Mouse (Mus musculus) stomach, embryonic 16.5 days (tissue): ENCODE results near the gene Id1. TPM values are rescaled to one million over a fixed set of nuclear protein-coding genes. Genes with fewer than 3 reads are reported as not detected.

Experiments used
- ATAC-seq: fragments of 200-750 bp; cut with Nextera tagmentation; 2 replicates; pipeline ENCODE4 v1.8.0; 2017; ENCODE audit warnings: moderate number of reproducible peaks, moderate TSS enrichment; ENCODE audit not compliant: insufficient read depth, low FRiP score
- H3K27ac ChIP-seq: fragments of 300-500 bp; sonication (generic); 2 replicates; pipeline ENCODE4 v1.5.1; 2014; ENCODE audit warnings: low read length
- H3K27me3 ChIP-seq: fragments of 300-500 bp; sonication (generic); 2 replicates; pipeline ENCODE4 v1.6.1; 2014; ENCODE audit warnings: low read length, control low read depth, mixed read lengths; ENCODE audit not compliant: control insufficient read depth, insufficient read depth
- H3K36me3 ChIP-seq: fragments of 300-500 bp; sonication (generic); 2 replicates; pipeline ENCODE4 v1.6.1; 2014; ENCODE audit warnings: low read length; ENCODE audit not compliant: control insufficient read depth, insufficient read depth
- H3K4me1 ChIP-seq: fragments of 300-500 bp; sonication (generic); 2 replicates; pipeline ENCODE4 v1.6.1; 2014; ENCODE audit warnings: low read length, control low read depth, mixed read lengths; ENCODE audit not compliant: control insufficient read depth, insufficient read depth
- H3K4me2 ChIP-seq: fragments of 300-500 bp; sonication (generic); 2 replicates; pipeline ENCODE4 v1.6.1; 2014; ENCODE audit warnings: low read depth, low read length, mixed read lengths
- H3K4me3 ChIP-seq: fragments of 300-500 bp; sonication (generic); replicated peaks from 2 replicates; pipeline ENCODE4 v1.5.1; 2014; ENCODE audit warnings: mild to moderate bottlenecking, low read length
- H3K9ac ChIP-seq: fragments of 300-500 bp; sonication (generic); 2 replicates; pipeline ENCODE4 v1.6.1; 2014; ENCODE audit warnings: low read length
- H3K9me3 ChIP-seq: fragments of 300-500 bp; sonication (generic); replicated peaks from 2 replicates; pipeline ENCODE4 v1.6.1; 2016; ENCODE audit warnings: low read length, control low read depth; ENCODE audit not compliant: control insufficient read depth
- WGBS: fragments of 180-500 bp; shearing (Covaris S2); extraction: QIAGEN DNeasy Blood & Tissue Kit; methylation state at CpG from one replicate; pipeline ENCODE4 v1.1.7; 2014; 5-methylcytosine and 5-hydroxymethylcytosine counted together
- polyA plus RNA-seq: library from polyadenylated mRNA; unstranded; fragments of >200 nt; fragmentation: Nextera tagmentation; extraction: Ambion mirVana; gene quantifications from 2 replicates; pipeline ENCODE4 v1.2.1, GENCODE M21; 2015

The Id1 gene
- polyA plus RNA-seq, 1 experiment from 2014 or later: 125 TPM

DNA sequence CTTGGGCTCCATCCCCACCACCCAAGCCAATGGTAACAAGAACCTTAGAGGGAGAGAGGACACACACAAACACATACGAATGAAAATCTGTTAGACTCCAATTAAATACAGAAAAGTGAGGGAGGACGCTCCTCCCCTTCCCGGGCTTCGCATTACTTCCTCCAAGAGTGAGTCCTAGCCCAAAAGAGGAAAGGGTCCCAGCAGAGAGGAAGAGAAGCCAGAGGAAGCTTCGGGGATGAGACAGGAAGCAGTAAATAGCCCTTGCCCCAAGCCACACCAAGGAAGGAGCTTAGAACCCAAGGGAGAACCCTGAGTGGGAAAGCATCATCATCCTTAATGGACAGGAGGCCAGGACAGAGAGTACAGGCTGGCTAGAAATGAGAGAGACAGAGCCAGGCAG lies 27.0 kb upstream of the Id1 start:
- no peak overlapping the region for H3K27ac ChIP-seq
- H3K4me3 ChIP-seq: no peak overlapping the region
- no peaks in the 10 kb centered on the region for H3K27me3 ChIP-seq
- no peak overlapping the region for H3K4me2 ChIP-seq
- 75% methylated on average over 5 of the region's 5 CpGs for WGBS
- no peaks in the 10 kb centered on the region for H3K9me3 ChIP-seq
- H3K9ac ChIP-seq: no peak overlapping the region
- H3K4me1 ChIP-seq: peaks cover 34% of the 10 kb centered on the region
- ATAC-seq: no peak
- no peaks in the 10 kb centered on the region; the same call in 1 of the 2 replicates for H3K36me3 ChIP-seq

- 51% methylated on average over 6 of the region's 6 CpGs for WGBS
- H3K27ac ChIP-seq: peak overlapping the region; percentile 23
- H3K36me3 ChIP-seq: no peaks in the 10 kb centered on the region
- no peak overlapping the region for H3K9ac ChIP-seq
- H3K4me3 ChIP-seq: no peak overlapping the region
- ATAC-seq: peak; percentile 74; the same call in 1 of the 2 replicates
- H3K4me1 ChIP-seq: peaks cover under 1% of the 10 kb centered on the region; the same call in 1 of the 2 replicates
- H3K9me3 ChIP-seq: no peaks in the 10 kb centered on the region
- H3K27me3 ChIP-seq: no peaks in the 10 kb centered on the region
- no peak overlapping the region for H3K4me2 ChIP-seq
These were observed 19.7 kb upstream of the Id1 start for GRCm38 (mm10) chr2:152716241-152716772.

GRCm38 (mm10) chr2:152717652-152718051 lies 18.4 kb upstream of the Id1 start:
- no peak for ATAC-seq
- H3K4me3 ChIP-seq: no peak overlapping the region
- no peaks in the 10 kb centered on the region for H3K9me3 ChIP-seq
- H3K4me1 ChIP-seq: no peaks in the 10 kb centered on the region
- no peaks in the 10 kb centered on the region for H3K27me3 ChIP-seq
- H3K4me2 ChIP-seq: no peak overlapping the region
- H3K36me3 ChIP-seq: no peaks in the 10 kb centered on the region
- peak overlapping the region; percentile 8; the same call in 1 of the 2 replicates for H3K27ac ChIP-seq
- H3K9ac ChIP-seq: 0 out of 2 replicates have a peak overlapping the region, but pooled peaks have one; percentile 16
- WGBS: 62% methylated on average over 11 of the region's 11 CpGs

GRCm38 (mm10) chr2:152718076-152718475 lies 18.0 kb upstream of the Id1 start:
- Histone ChIP-seq H3K9ac (no peak overlapping the region; the same call in 1 of the 2 replicates), H3K36me3 (no peaks in the 10 kb centered on the region), H3K27ac (peak overlapping the region; percentile 8; the same call in 1 of the 2 replicates), H3K4me2 (no peak overlapping the region), H3K4me1 (no peaks in the 10 kb centered on the region), H3K27me3 (peaks cover under 1% of the 10 kb centered on the region; the same call in 1 of the 2 replicates), H3K9me3 (no peaks in the 10 kb centered on the region), H3K4me3 (no peak overlapping the region)
- 36% methylated on average over 6 of the region's 6 CpGs for WGBS
- ATAC-seq: peak; percentile 42; the same call in 1 of the 2 replicates

DNA sequence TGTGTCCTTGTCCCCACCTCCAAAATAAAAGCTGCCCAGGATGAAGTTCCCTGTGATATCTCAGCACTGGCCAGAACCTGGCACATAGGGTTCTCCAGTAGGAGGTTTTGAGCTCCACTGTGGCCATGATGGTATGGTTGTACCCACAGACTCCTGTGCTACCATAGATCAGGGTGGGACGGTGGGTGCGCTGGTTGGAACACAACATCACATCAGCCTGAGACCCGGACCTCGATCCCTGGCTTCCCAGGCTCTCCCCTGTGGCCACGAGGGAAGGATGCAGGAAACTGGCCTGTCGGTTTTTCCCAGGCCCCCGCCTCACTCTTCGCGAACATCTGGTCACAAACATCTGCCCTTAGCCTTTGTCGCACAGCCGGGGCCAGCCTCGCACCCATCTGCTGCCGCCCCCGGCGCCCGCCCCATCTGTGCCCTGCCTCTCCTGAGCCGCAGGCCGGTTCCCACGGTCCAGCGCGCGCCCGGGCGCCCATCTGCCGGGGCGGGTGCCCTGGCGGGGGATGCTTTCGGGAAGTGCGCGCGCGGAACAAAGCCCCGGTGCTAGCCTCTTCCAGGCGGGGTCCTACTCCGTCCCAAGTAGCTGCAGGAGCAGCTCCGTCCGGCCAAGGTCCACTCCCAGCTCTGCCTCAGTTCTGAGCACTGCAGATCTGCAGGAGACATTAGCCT lies 12.3 kb upstream of the Id1 start:
- peak; percentile 27; the same call in 1 of the 2 replicates for ATAC-seq
- Histone ChIP-seq H3K27ac (peak overlapping the region; percentile 49), H3K4me3 (peak overlapping the region; percentile 42), H3K4me1 (peaks cover 30% of the 10 kb centered on the region), H3K4me2 (peak overlapping the region; percentile 73), H3K27me3 (peaks cover 2% of the 10 kb centered on the region; the same call in 1 of the 2 replicates), H3K9me3 (no peaks in the 10 kb centered on the region), H3K36me3 (no peaks in the 10 kb centered on the region), H3K9ac (peak overlapping the region; percentile 75)
- WGBS: 5% methylated on average over 37 of the region's 37 CpGs

DNA sequence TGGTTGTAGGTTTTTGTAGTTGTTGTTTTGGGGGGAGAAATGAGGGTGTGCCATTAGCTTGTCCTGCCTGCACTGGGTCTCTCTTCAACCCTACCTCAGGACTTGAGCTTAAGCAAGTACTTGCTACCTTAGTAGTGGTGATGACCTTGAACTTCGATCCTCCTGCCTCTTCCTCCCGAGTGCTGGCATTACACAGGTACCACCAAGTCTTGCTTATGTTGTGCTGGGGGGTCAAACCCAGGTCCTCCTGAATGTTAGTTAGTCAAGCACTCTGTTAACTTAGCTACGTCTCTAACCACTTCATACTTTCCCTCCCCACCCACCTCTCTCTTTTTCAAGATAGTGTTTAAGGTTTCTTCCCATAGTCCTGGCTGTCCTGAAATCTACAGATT lies 11.7 kb upstream of the Id1 start:
- Histone ChIP-seq H3K4me3 (peak overlapping the region; percentile 42), H3K9ac (peak overlapping the region; percentile 75), H3K27me3 (peaks cover 2% of the 10 kb centered on the region; the same call in 1 of the 2 replicates), H3K27ac (peak overlapping the region; percentile 49), H3K9me3 (no peaks in the 10 kb centered on the region), H3K36me3 (no peaks in the 10 kb centered on the region), H3K4me1 (peaks cover 36% of the 10 kb centered on the region), H3K4me2 (peak overlapping the region; percentile 73)
- 59% methylated on average over 3 of the region's 3 CpGs for WGBS
- no peak for ATAC-seq

GRCm38 (mm10) chr2:152725178-152725750 lies 10.8 kb upstream of the Id1 start:
- 55% methylated on average over 15 of the region's 15 CpGs for WGBS
- H3K9me3 ChIP-seq: no peaks in the 10 kb centered on the region
- 0 out of 2 replicates have a peak overlapping the region, but pooled peaks have one; percentile 6 for H3K4me2 ChIP-seq
- H3K36me3 ChIP-seq: no peaks in the 10 kb centered on the region
- no peak for ATAC-seq
- H3K27ac ChIP-seq: peak overlapping the region; percentile 87
- no peak overlapping the region for H3K4me3 ChIP-seq
- peaks cover 45% of the 10 kb centered on the region for H3K4me1 ChIP-seq
- H3K27me3 ChIP-seq: peaks cover 2% of the 10 kb centered on the region; the same call in 1 of the 2 replicates
- H3K9ac ChIP-seq: no peak overlapping the region

DNA sequence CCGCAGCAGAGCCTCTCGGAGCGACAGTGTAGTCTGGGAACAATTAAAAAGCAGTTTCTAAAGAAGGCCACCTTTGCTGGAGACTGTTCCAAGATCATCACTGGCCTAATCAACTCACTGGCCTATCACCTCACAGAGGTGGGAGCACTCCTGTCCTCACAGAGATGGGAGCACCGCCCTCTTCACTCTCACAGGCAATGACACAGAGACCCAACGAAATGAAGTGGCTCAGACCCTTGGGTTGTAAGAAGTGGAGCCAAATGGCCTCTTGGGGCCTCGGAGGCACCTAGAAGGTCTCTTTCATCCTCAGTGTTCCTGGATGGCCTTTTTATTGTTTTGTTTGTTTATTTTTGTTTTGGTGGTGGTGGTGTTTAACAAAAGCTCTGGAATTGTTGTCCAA lies 9.8 kb upstream of the Id1 start:
- no peak for ATAC-seq
- H3K4me2 ChIP-seq: no peak overlapping the region
- H3K27me3 ChIP-seq: peaks cover 2% of the 10 kb centered on the region; the same call in 1 of the 2 replicates
- peaks cover 48% of the 10 kb centered on the region for H3K4me1 ChIP-seq
- H3K9ac ChIP-seq: no peak overlapping the region
- peak overlapping the region; percentile 87 for H3K27ac ChIP-seq
- no peak overlapping the region for H3K4me3 ChIP-seq
- WGBS: 86% methylated on average over 6 of the region's 6 CpGs
- no peaks in the 10 kb centered on the region for H3K9me3 ChIP-seq
- H3K36me3 ChIP-seq: no peaks in the 10 kb centered on the region
